Mouse (Mus musculus): ENCODE data around the gene Nckipsd. TPM values are rescaled to one million over a fixed set of nuclear protein-coding genes. Genes with fewer than 3 reads are reported as not detected.
A peak's percentile ranks its signal among the peaks of the same experiment; 100 is the strongest.

Nckipsd gene
- total and polyA plus RNA-seq, 3 experiments: 6.4 to 13.2 (median 6.6) TPM

DNA sequence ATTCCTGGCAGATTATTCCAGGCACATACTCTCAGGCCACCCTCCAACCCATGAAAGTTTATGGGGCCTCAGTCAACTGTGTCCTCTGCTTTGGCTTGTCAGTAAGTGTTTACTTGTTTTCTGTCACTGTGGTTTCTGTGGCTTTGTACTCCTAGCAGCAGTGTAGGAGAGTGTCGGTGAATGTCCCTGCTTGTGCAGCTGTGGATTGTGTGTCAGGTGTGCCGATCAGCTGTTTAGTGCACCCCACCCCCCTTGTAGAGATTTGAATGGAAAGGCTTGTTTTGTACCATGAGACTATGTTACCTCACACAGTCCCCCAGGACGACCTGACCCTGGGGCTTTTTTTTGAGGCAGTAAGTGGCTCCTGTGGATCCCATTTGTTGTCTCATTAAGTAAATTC lies 15.4 kb upstream of the Nckipsd start:
- TF ChIP-seq E2F4 (IDR thresholded peaks at IDR 0.05; ENCODE audit: insufficient replicate concordance, low read depth, low read length) (no peak), NRF1 (IDR thresholded peaks at IDR 0.05; ENCODE audit: low read depth, low read length) (no peak), IRF4 (IDR thresholded peaks at IDR 0.05; ENCODE audit: low read depth, low read length) (peak; percentile 86), MEF2A (IDR thresholded peaks at IDR 0.05; ENCODE audit: borderline replicate concordance, low read depth, low read length) (peak; percentile 88), RAD21 (IDR thresholded peaks at IDR 0.05; ENCODE audit: low read depth, low read length) (no peak), ZMIZ1 (IDR thresholded peaks at IDR 0.05; ENCODE audit: low read depth, low read length) (no peak), NELFE (IDR thresholded peaks at IDR 0.05; ENCODE audit: low read depth, low read length) (no peak), POLR2A (IDR thresholded peaks at IDR 0.05; ENCODE audit: low read depth, low read length) (no peak), KAT2A (IDR thresholded peaks at IDR 0.05; ENCODE audit: insufficient replicate concordance, low read length) (0 out of 2 replicates have a peak, but pooled peaks have one; percentile 62), SIN3A (IDR thresholded peaks at IDR 0.05; ENCODE audit: low read length) (peak; percentile 96), ZKSCAN1 (IDR thresholded peaks at IDR 0.05; ENCODE audit: borderline replicate concordance, low read depth, low read length) (no peak), CHD2 (IDR thresholded peaks at IDR 0.05; ENCODE audit: low read length) (peak; percentile 85), POLR2AphosphoS2 (IDR thresholded peaks at IDR 0.05; ENCODE audit: low read depth, low read length) (no peak), MAFK (IDR thresholded peaks at IDR 0.05; ENCODE audit: insufficient replicate concordance, low read length) (peak; percentile 72), GABPA (IDR thresholded peaks at IDR 0.05; ENCODE audit: insufficient replicate concordance, low read depth, low read length) (no peak), ZC3H11A (IDR thresholded peaks at IDR 0.05; ENCODE audit: low read depth, low read length) (no peak), MXI1 (IDR thresholded peaks at IDR 0.05; ENCODE audit: low read depth, low read length) (peak; percentile 82), PAX5 (IDR thresholded peaks at IDR 0.05; ENCODE audit: low read length) (no peak), HCFC1 (IDR thresholded peaks at IDR 0.05; ENCODE audit: low read depth, low read length) (peak; percentile 42), BHLHE40 (IDR thresholded peaks at IDR 0.05; ENCODE audit: low read depth, low read length) (peak; percentile 98), CHD1 (IDR thresholded peaks at IDR 0.05; ENCODE audit: low read depth, low read length) (no peak), USF1 (IDR thresholded peaks at IDR 0.05; ENCODE audit: low read depth, low read length) (peak; percentile 27), SMC3 (IDR thresholded peaks at IDR 0.05; ENCODE audit: low read depth, low read length) (no peak), MAZ (IDR thresholded peaks at IDR 0.05; ENCODE audit: low read depth, low read length) (peak; percentile 86; the same call in 1 of the 2 replicates), ELF1 (IDR thresholded peaks at IDR 0.05; ENCODE audit: low read depth, low read length) (no peak), EP300 (IDR thresholded peaks at IDR 0.05; ENCODE audit: low read length) (peak; percentile 82), TCF12 (IDR thresholded peaks at IDR 0.05; ENCODE audit: low read depth, low read length) (peak; percentile 98), MYC (IDR thresholded peaks at IDR 0.05; ENCODE audit: low read depth, low read length) (0 out of 2 replicates have a peak, but pooled peaks have one; percentile 47), RCOR1 (conservative IDR thresholded peaks at IDR 0.05; ENCODE audit: low read depth, low read length) (peak; percentile 82), MAX (IDR thresholded peaks at IDR 0.05; ENCODE audit: low read length) (peak; percentile 65), JUN (IDR thresholded peaks at IDR 0.05; ENCODE audit: insufficient read depth, low read depth, low read length) (no peak), UBTF (IDR thresholded peaks at IDR 0.05; ENCODE audit: low read depth, low read length) (0 out of 2 replicates have a peak, but pooled peaks have one; percentile 32), ETS1 (conservative IDR thresholded peaks at IDR 0.05; ENCODE audit: low read depth, low read length) (peak; percentile 100), ZNF384 (IDR thresholded peaks at IDR 0.05; ENCODE audit: low read depth, low read length) (peak; percentile 76), CTCF (conservative IDR thresholded peaks at IDR 0.05 in 1 of 2, IDR thresholded peaks at IDR 0.05 in 1 of 2; ENCODE audit: low read depth in 2 of 2, low read length in 2 of 2) (no peak), TBP (conservative IDR thresholded peaks at IDR 0.05; ENCODE audit: low read depth, low read length) (no peak), JUND (conservative IDR thresholded peaks at IDR 0.05; ENCODE audit: low read depth, low read length) (peak; percentile 52; the same call in 1 of the 2 replicates), USF2 (conservative IDR thresholded peaks at IDR 0.05; ENCODE audit: low read depth, low read length) (no peak)
- no peak overlapping the region for H3K4me3 ChIP-seq (replicated peaks in 1 of 3; ENCODE audit: low read depth in 2 of 3, low read length in 2 of 3, poor library complexity in 1 of 3)
- dilution Hi-C loops (cut with MboI; ENCODE audit: extremely low pct_ligation_motif_present, extremely low pct_unique_long_range_greater_than_20kb, low sequenced_read_pairs): no loop called here
- peaks cover 45 to 99% of the 10 kb centered on the region in 2 experiments for H3K4me1 ChIP-seq (ENCODE audit: control insufficient read depth in 1 of 2, insufficient read depth in 2 of 2)
- H3K27me3 ChIP-seq (replicated peaks): no peaks in the 10 kb centered on the region
- in situ Hi-C loops (cut with MboI; ENCODE audit: low pct_ligation_motif_present, low pct_unique_long_range_greater_than_20kb, low sequenced_read_pairs): no loop called here
- H3K9ac ChIP-seq (ENCODE audit: insufficient read depth, low read depth): peak overlapping the region; percentile 44; the same call in 1 of the 2 replicates
- H3K27ac ChIP-seq (ENCODE audit: insufficient read depth, low read depth): peak overlapping the region; percentile 38; the same call in 1 of the 2 replicates
- H3K79me2 ChIP-seq (replicated peaks; ENCODE audit: control insufficient read depth, extremely low read depth, insufficient read depth, poor library complexity, severe bottlenecking): peaks cover 70% of the 10 kb centered on the region
- H3K36me3 ChIP-seq (replicated peaks in 1 of 2; ENCODE audit: control insufficient read depth in 1 of 2, insufficient read depth in 1 of 2, low read length in 1 of 2): peaks cover 21 to 41% of the 10 kb centered on the region in 2 experiments
- peak; percentile 84 for DNase-seq (ENCODE audit: extremely low read depth)
- no peaks in the 10 kb centered on the region for H3K9me3 ChIP-seq (replicated peaks; ENCODE audit: low read length)
- H3K4me2 ChIP-seq (ENCODE audit: insufficient read depth, low read depth, poor library complexity, severe bottlenecking): peak overlapping the region; percentile 86; the same call in 1 of the 2 replicates
